In the genomic region with DNA sequence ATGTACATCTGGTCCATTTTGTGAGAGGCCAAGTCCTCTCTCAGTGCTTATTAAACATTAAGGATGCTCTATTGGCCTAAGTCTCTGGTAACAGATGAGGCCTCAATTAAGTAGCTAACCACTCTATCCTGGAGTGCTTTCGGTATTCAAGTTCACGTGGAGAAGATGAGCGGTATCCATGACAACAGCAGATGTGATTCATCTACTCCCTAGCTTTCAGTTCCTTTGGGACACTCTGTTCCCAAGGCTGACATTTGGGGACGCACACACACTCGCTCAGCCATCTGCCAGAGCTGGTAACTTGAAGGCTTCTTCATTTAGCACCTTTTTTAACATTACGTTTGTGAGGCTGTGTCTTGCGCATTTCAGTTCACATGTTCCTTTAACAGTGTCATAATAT, we compare ENCODE assay signal across 11 mouse cellular contexts. TPM values are rescaled to one million over a fixed set of nuclear protein-coding genes. Genes with fewer than 3 reads are reported as not detected.
A peak's percentile ranks its signal among the peaks of the same experiment; 100 is the strongest.
DNase-seq lines count a peak whose midpoint lies in the region; ATAC-seq and TF ChIP-seq lines count a peak whose summit lies in the region.
"Had no signal": no experiment of that assay in that cellular context is flagged by ENCODE, and none has a peak within 500 bp of the region (broad histone marks: within the 10 kb centered on the region; RNA-seq: fewer than 3 reads in every experiment).

No protein-coding gene starts in this region.

- 41% methylated on average over 7 of the region's 7 CpGs for WGBS in forebrain, postnatal 0 days
- WGBS in neural tube, embryonic 14.5 days = 31% methylated on average over 7 of the region's 7 CpGs
- WGBS in liver, postnatal 0 days (ENCODE audit: insufficient replicate concordance) = 82% methylated on average over 7 of the region's 7 CpGs

- H3K9me3 ChIP-seq in forebrain, postnatal 0 days (ENCODE audit: low read length) = no peaks in the 10 kb centered on the region
- no peaks in the 10 kb centered on the region for H3K9me3 ChIP-seq in neural tube, embryonic 14.5 days (ENCODE audit: control insufficient read depth, low read length)
- H3K9me3 ChIP-seq in liver, postnatal 0 days (ENCODE audit: low read length) = no peaks in the 10 kb centered on the region
- H3K9me3 ChIP-seq: embryonic facial prominence, embryonic 13.5 days had no signal

- no peaks in the 10 kb centered on the region for H3K27me3 ChIP-seq in forebrain, postnatal 0 days (ENCODE audit: insufficient read depth, low read length)
- H3K27me3 ChIP-seq in neural tube, embryonic 14.5 days (ENCODE audit: control insufficient read depth, insufficient read depth, low read length) = no peaks in the 10 kb centered on the region
- H3K27me3 ChIP-seq in liver, postnatal 0 days (ENCODE audit: insufficient read depth, low read length) = no peaks in the 10 kb centered on the region
- H3K27me3 ChIP-seq: embryonic facial prominence, embryonic 13.5 days had no signal

- no peak for TF ChIP-seq EP300 in liver, postnatal 0 days (IDR thresholded peaks at IDR 0.05; ENCODE audit: low read depth)

- no peak for TF ChIP-seq CTCF in forebrain, postnatal 0 days (IDR thresholded peaks at IDR 0.05; ENCODE audit: low read depth)
- no peak for TF ChIP-seq CTCF in liver, postnatal 0 days (IDR thresholded peaks at IDR 0.05; ENCODE audit: low read depth)

- H3K4me2 ChIP-seq in forebrain, postnatal 0 days (ENCODE audit: low read depth) = no peak overlapping the region
- H3K4me2 ChIP-seq in neural tube, embryonic 14.5 days (ENCODE audit: low read depth, low read length) = no peak overlapping the region
- no peak overlapping the region for H3K4me2 ChIP-seq in liver, postnatal 0 days (ENCODE audit: low read depth, low read length)
- H3K4me2 ChIP-seq: embryonic facial prominence, embryonic 13.5 days had no signal

- H3K36me3 ChIP-seq in forebrain, postnatal 0 days (ENCODE audit: insufficient read depth) = no peaks in the 10 kb centered on the region
- H3K36me3 ChIP-seq in neural tube, embryonic 14.5 days (ENCODE audit: control insufficient read depth, insufficient read depth, low read length) = no peaks in the 10 kb centered on the region
- H3K36me3 ChIP-seq in liver, postnatal 0 days (replicated peaks; ENCODE audit: insufficient read depth, low read length) = no peaks in the 10 kb centered on the region
- H3K36me3 ChIP-seq: embryonic facial prominence, embryonic 13.5 days had no signal

- no peak overlapping the region for H3K4me3 ChIP-seq in forebrain, postnatal 0 days (ENCODE audit: low read depth, low read length)
- no peak overlapping the region for H3K4me3 ChIP-seq in neural tube, embryonic 14.5 days (ENCODE audit: low read depth, low read length)
- no peak overlapping the region for H3K4me3 ChIP-seq in liver, postnatal 0 days (ENCODE audit: low read depth, low read length)
- H3K4me3 ChIP-seq: embryonic facial prominence, embryonic 13.5 days had no signal

- H3K9ac ChIP-seq in forebrain, postnatal 0 days = no peak overlapping the region
- H3K9ac ChIP-seq in neural tube, embryonic 14.5 days (replicated peaks; ENCODE audit: low read depth, low read length) = no peak overlapping the region
- no peak overlapping the region for H3K9ac ChIP-seq in liver, postnatal 0 days (replicated peaks)
- H3K9ac ChIP-seq: embryonic facial prominence, embryonic 13.5 days had no signal

- ATAC-seq in forebrain, postnatal 0 days = peak; percentile 86
- ATAC-seq in neural tube, embryonic 14.5 days (ENCODE audit: low read depth) = peak; percentile 79
- ATAC-seq in liver, postnatal 0 days = no peak

- 0 out of 2 replicates have a peak, but pooled peaks cover 2% of the 10 kb centered on the region for H3K4me1 ChIP-seq in forebrain, postnatal 0 days (ENCODE audit: insufficient read depth)
- H3K4me1 ChIP-seq in neural tube, embryonic 14.5 days (ENCODE audit: control insufficient read depth, insufficient read depth, low read length) = 0 out of 2 replicates have a peak, but pooled peaks cover 12% of the 10 kb centered on the region
- H3K4me1 ChIP-seq in liver, postnatal 0 days (ENCODE audit: insufficient read depth) = no peaks in the 10 kb centered on the region

- peak overlapping the region; percentile 11; the same call in 1 of the 2 replicates for H3K27ac ChIP-seq in forebrain, postnatal 0 days (ENCODE audit: low read depth, low read length)
- H3K27ac ChIP-seq in neural tube, embryonic 14.5 days (ENCODE audit: low read depth, low read length) = peak overlapping the region; percentile 22
- no peak overlapping the region for H3K27ac ChIP-seq in liver, postnatal 0 days (ENCODE audit: low read depth)
- H3K27ac ChIP-seq: embryonic facial prominence, embryonic 13.5 days; stomach, postnatal 0 days had no signal

- peak; percentile 10 for DNase-seq in adrenal gland, postnatal 10 days
- DNase-seq in adrenal gland, postnatal 4 days (ENCODE audit: low spot score in 2 of 2) = no peak
- peak; percentile 82 for DNase-seq in forebrain, postnatal 0 days
- peak; percentile 22 to 44 for DNase-seq in layer of hippocampus, postnatal 25 days (ENCODE audit: extremely low spot score in 1 of 2, low spot score in 1 of 2)
- no peak for DNase-seq in thymus, postnatal 36 days
- DNase-seq in liver, postnatal 0 days = no peak
- no peak for DNase-seq in ovary, postnatal 14 days (ENCODE audit: low spot score)
- DNase-seq: heart, postnatal 10 days had no signal

RNA-seq across cellular contexts. Expression of gene Wdfy3, which starts 40.3 kb away (rescaled TPM):
- total RNA-seq in adrenal gland, postnatal 10 days (2021) = 10 to 100 TPM; 36.0 to 49.3 TPM
- 10 to 100 TPM; 52.6 to 58.6 TPM for total RNA-seq in adrenal gland, postnatal 4 days (2021)
- 48.1 and 68.8 TPM in 2 replicates for total RNA-seq in forebrain, postnatal 0 days (2014; rRNA removed)
- polyA plus RNA-seq in forebrain, postnatal 0 days (2015; fragmentation: Nextera tagmentation; extraction: Ambion mirVana) = 7.7 and 15.4 TPM in 2 replicates
- 100 to 1,000 TPM; 109 to 127 TPM for total RNA-seq in layer of hippocampus, postnatal 25 days (2021)
- polyA plus RNA-seq in neural tube, embryonic 14.5 days (2014; fragmentation: Nextera tagmentation; extraction: Ambion mirVana) = 34.9 and 37.3 TPM in 2 replicates
- 4.4 and 5.0 TPM in 2 replicates for polyA plus RNA-seq in liver, postnatal 0 days (2015; fragmentation: Nextera tagmentation; extraction: Ambion mirVana)

Comparison
In these comparisons a context has a peak if more than half of its experiments do, and no peak if none do; other contexts are left out.
1. DNase-seq: peak in adrenal gland, postnatal 10 days (single experiment), forebrain, postnatal 0 days (single experiment) and layer of hippocampus, postnatal 25 days (2 of 2); none in adrenal gland, postnatal 4 days (0 of 2), thymus, postnatal 36 days (0 of 2), liver, postnatal 0 days (single experiment) and ovary, postnatal 14 days (single experiment).